Mouse (Mus musculus): ENCODE measurements around the gene Tbl3.
"Not testable (repeated sequence)": the region's sequence is repeated elsewhere in the genome, so short reads cannot be mapped to it uniquely, and the experiment has no call there.

Gene Tbl3

GRCm38 (mm10) chr17:24692385-24692784 lies 15.1 kb downstream of the Tbl3 start:
- no peak for DNase-seq

GRCm38 (mm10) chr17:24689251-24690081 lies 18.0 kb downstream of the Tbl3 start, which contains the start of gene Syngr3:
Syngr3 (minus strand) TSS chr17:24689955.
- DNase-seq: no peak

GRCm38 (mm10) chr17:24687599-24687998 lies 19.9 kb downstream of the Tbl3 start:
- DNase-seq: no peak

GRCm38 (mm10) chr17:24687146-24687595 lies 20.3 kb downstream of the Tbl3 start:
- no peak for DNase-seq

- no peak for DNase-seq
Observed at GRCm38 (mm10) chr17:24686514-24686913, 20.9 kb downstream of the Tbl3 start.

- no peak for DNase-seq
Observed at GRCm38 (mm10) chr17:24677500-24678080, 29.9 kb downstream of the Tbl3 start.

- no peak for DNase-seq
Observed at GRCm38 (mm10) chr17:24676877-24677276, 30.6 kb downstream of the Tbl3 start.

GRCm38 (mm10) chr17:24676187-24676586 lies 31.3 kb downstream of the Tbl3 start:
- DNase-seq: no peak

- DNase-seq: no peak
Observed at GRCm38 (mm10) chr17:24674277-24674676, 33.2 kb downstream of the Tbl3 start.

GRCm38 (mm10) chr17:24672141-24672540 lies 35.3 kb downstream of the Tbl3 start:
- DNase-seq: no peak

- DNase-seq: no peak
Observed at GRCm38 (mm10) chr17:24671346-24671745, 36.1 kb downstream of the Tbl3 start.

GRCm38 (mm10) chr17:24670246-24670844 lies 37.1 kb downstream of the Tbl3 start:
- no peak for DNase-seq

- peak; percentile 95 for DNase-seq
Observed at GRCm38 (mm10) chr17:24669545-24670245, 37.8 kb downstream of the Tbl3 start, which contains the start of gene Zfp598. Zfp598 (plus strand) TSS chr17:24669687.

GRCm38 (mm10) chr17:24669214-24669544 lies 38.3 kb downstream of the Tbl3 start:
- DNase-seq: not testable (repeated sequence)

GRCm38 (mm10) chr17:24667416-24667815 lies 40.0 kb downstream of the Tbl3 start:
- DNase-seq: no peak

GRCm38 (mm10) chr17:24667011-24667410 lies 40.4 kb downstream of the Tbl3 start:
- not testable (repeated sequence) for DNase-seq

GRCm38 (mm10) chr17:24658017-24658758 lies 49.3 kb downstream of the Tbl3 start, which contains the start of gene Npw:
Npw (minus strand) TSS chr17:24658457.
- DNase-seq: no peak

- DNase-seq: no peak
Observed at GRCm38 (mm10) chr17:24654969-24655368, 52.5 kb downstream of the Tbl3 start.

- DNase-seq: no peak
Observed at GRCm38 (mm10) chr17:24653967-24654710, 53.3 kb downstream of the Tbl3 start.

- no peak for DNase-seq
Observed at GRCm38 (mm10) chr17:24651835-24652234, 55.6 kb downstream of the Tbl3 start.

GRCm38 (mm10) chr17:24650766-24651165 lies 56.7 kb downstream of the Tbl3 start:
- DNase-seq: no peak
